Mouse (Mus musculus) heart, postnatal 0 days (tissue): Measurements from ENCODE around the gene P4ha2.

Experiments
- CTCF ChIP-seq: IDR thresholded peaks from 2 replicates; pipeline ENCODE4 v1.5.1; 2016; ENCODE audit warnings: antibody characterized with exemption, control low read depth, low read depth
- EP300 ChIP-seq: IDR thresholded peaks from 2 replicates; pipeline ENCODE4 v1.6.1; 2016; ENCODE audit warnings: antibody characterized with exemption, low read depth

GRCm38 (mm10) chr11:54145990-54146389 lies 46.1 kb downstream of the P4ha2 start:
- TF ChIP-seq CTCF, result no peak
- no peak for TF ChIP-seq EP300
